Mouse (Mus musculus) brain, embryonic 14.5 days (tissue): ENCODE data around the gene Necab2.

ENCODE experiments used
- CTCF ChIP-seq: fragments of 200-500 bp; IDR thresholded peaks from 2 replicates; pipeline ENCODE4 v1.5.1; 2012; ENCODE audit warnings: inconsistent platforms, mild to moderate bottlenecking, moderate library complexity, borderline replicate concordance; ENCODE audit not compliant: insufficient read depth, insufficient read length; ENCODE audit errors: extremely low read depth
- POLR2A ChIP-seq: fragments of 200-500 bp; IDR thresholded peaks from 2 replicates; pipeline ENCODE4 v1.6.1; 2012; ENCODE audit warnings: mild to moderate bottlenecking, inconsistent platforms, borderline replicate concordance; ENCODE audit not compliant: poor library complexity, insufficient read depth, insufficient read length, severe bottlenecking; ENCODE audit errors: extremely low read depth

DNA sequence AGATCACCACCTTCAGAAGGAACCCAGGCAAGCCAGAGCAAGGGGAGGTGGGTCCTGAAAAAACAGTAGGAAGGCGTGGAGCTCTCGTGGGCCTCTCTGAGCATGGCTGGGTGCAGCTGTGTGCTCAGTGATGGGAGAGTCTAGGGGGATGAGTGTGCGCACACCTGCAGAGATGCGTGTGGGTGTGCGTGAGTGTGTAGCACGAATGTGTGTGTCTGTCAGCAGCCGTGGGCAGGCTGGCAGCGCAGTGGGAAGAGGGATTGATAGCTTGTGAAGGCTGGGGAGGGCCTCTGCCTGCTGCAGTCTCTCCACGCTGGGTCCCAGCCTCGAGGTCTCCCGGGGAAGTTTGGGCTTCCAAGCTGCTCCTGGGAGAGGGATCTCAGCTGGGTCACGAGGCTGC is 3.1 kb downstream of the Necab2 start:
- TF ChIP-seq CTCF (no peak), POLR2A (no peak)
